Mouse (Mus musculus) sigmoid colon, adult 10 weeks (tissue): ENCODE measurements around the gene Scgb2a2. TPM values are rescaled to one million over a fixed set of nuclear protein-coding genes. Genes with fewer than 3 reads are reported as not detected.

ENCODE experiments used
- polyA plus RNA-seq: library from polyadenylated mRNA; stranded (reverse); fragments of 350-450 nt; fragmentation: Illumina TruSeq; extraction: RNeasy Lipid Tissue Mini Kit (QIAGEN cat#74804); gene quantifications from one replicate; pipeline ENCODE4 v1.2.3, GENCODE M21; 2014; ENCODE audit warnings: low read depth, low replicate concordance

Gene Scgb2a2
- not detected for polyA plus RNA-seq

DNA sequence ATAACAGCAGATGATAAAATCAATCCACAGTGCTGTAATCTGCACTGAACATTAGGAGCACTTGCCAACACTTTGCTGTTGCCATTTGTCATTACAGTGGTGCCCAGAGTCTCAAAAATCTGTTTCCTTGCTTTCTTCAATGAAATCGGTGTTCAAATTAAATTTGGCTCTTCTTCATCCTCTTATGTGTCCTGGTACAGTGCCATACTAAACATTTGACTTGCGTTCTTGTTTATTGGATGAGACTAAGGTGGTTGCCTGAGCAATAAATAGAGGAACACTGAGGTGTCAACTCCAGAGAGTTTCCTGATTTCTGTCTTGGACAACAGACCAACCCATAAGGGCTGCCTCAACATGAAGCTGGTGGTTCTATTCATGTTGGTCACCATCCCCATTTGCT is at the start of gene Scgb2a2:
Scgb2a2 (plus strand) TSS at position 301 of the 400 bp plus-strand sequence.

GRCm38 (mm10) chr19:9899072-9899779 is 51.9 kb downstream of the Scgb2a2 start, which contains the start of gene Incenp:
Gene Incenp (minus strand): TSS chr19:9899551.

Other genes with a start within 250 kb of the Scgb2a2 start
- gene Incenp, start 52.0 kb downstream of the Scgb2a2 start, polyA plus RNA-seq, result 8.3 TPM
- 1,452 TPM for gene Fth1, start 133.0 kb downstream of the Scgb2a2 start, polyA plus RNA-seq
- gene Best1, start 154.1 kb downstream of the Scgb2a2 start, polyA plus RNA-seq, result 0.35 TPM
- gene Rab3il1, start 154.1 kb downstream of the Scgb2a2 start, polyA plus RNA-seq, result 1.1 TPM
- gene Fads3, start 194.0 kb downstream of the Scgb2a2 start, polyA plus RNA-seq, result 6.1 TPM